Mouse (Mus musculus) brain, embryonic 14.5 days (tissue): ENCODE results near the gene Vmac. TPM values are rescaled to one million over a fixed set of nuclear protein-coding genes. Genes with fewer than 3 reads are reported as not detected.

ENCODE experiments used
- DNase-seq: peaks from one replicate; pipeline ENCODE4 v3.0.0-alpha.2; 2011; ENCODE audit warnings: low read depth
- CTCF ChIP-seq: fragments of 200-500 bp; IDR thresholded peaks from 2 replicates; pipeline ENCODE4 v1.5.1; 2012; ENCODE audit warnings: inconsistent platforms, mild to moderate bottlenecking, moderate library complexity, borderline replicate concordance; ENCODE audit not compliant: insufficient read depth, insufficient read length; ENCODE audit errors: extremely low read depth
- POLR2A ChIP-seq: fragments of 200-500 bp; IDR thresholded peaks from 2 replicates; pipeline ENCODE4 v1.6.1; 2012; ENCODE audit warnings: mild to moderate bottlenecking, inconsistent platforms, borderline replicate concordance; ENCODE audit not compliant: poor library complexity, insufficient read depth, insufficient read length, severe bottlenecking; ENCODE audit errors: extremely low read depth
- polyA plus RNA-seq: library from polyadenylated mRNA; depleted of rRNA; stranded (reverse); fragments of >200 nt; gene quantifications from 2 replicates; pipeline ENCODE4 v1.2.3, GENCODE M21; 2012

Gene Vmac
- polyA plus RNA-seq, 1 experiment = 18.2 TPM

DNA sequence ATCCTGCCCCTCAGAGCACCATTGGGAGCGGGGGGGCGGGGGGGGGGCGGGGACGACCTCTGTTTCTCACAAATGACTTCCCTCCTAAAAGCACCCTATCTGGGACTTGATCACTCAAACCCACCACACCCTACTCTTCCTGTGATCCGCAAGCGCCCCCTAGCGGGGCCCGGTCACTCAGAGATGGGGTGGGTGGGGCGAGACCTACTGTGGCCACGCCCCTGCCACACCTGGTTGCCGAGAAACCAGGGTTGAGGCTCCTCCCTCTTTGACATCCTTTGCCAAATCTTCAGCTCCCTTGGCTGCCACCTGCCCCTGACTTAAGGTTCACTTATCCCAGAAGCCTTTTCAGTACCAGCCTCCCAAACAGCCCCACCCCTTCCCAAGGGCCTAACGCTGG, 40.3 kb upstream of the Vmac start:
- peak; percentile 37 for DNase-seq
- TF ChIP-seq CTCF (peak; percentile 44), POLR2A (no peak)

DNA sequence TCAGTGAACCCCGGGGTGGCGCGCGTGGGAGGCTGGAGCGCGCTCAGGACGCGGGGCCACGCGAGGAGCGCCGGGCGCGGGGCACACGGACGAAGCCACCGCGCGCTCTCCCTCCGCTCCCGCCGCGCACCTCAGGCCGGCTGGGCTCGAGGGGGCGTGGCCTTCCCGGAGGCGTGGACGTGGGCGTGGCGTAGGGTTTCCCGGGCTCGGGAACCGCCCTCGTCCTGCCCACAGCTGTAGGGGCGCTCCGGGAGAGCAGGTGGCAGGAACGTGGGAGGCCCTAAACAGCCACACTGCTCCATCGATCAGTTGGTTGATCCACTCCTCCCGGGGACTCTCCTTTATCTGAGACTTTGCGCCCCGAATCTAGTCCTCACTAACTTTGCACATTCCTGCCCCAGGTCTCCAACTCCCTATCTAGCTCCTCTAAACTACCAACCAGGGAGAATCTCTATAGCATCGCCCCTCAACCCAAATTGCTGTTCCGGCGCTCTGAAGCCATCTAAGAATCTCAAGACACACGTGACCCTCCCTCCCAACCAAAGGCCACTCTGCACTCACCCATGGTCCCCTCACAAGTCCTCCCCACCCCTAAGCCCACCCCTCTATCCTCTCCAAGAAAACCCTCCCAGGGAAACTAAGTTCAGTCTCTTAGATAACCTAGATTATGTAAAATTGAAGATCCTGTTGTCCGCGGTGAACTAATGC, 39.7 kb upstream of the Vmac start, which contains the start of gene Nrtn:
TSS of gene Nrtn (minus strand) at position 115 of the 708 bp plus-strand sequence.
- peak; percentile 69 for DNase-seq
- TF ChIP-seq POLR2A = no peak
- TF ChIP-seq CTCF = no peak

DNA sequence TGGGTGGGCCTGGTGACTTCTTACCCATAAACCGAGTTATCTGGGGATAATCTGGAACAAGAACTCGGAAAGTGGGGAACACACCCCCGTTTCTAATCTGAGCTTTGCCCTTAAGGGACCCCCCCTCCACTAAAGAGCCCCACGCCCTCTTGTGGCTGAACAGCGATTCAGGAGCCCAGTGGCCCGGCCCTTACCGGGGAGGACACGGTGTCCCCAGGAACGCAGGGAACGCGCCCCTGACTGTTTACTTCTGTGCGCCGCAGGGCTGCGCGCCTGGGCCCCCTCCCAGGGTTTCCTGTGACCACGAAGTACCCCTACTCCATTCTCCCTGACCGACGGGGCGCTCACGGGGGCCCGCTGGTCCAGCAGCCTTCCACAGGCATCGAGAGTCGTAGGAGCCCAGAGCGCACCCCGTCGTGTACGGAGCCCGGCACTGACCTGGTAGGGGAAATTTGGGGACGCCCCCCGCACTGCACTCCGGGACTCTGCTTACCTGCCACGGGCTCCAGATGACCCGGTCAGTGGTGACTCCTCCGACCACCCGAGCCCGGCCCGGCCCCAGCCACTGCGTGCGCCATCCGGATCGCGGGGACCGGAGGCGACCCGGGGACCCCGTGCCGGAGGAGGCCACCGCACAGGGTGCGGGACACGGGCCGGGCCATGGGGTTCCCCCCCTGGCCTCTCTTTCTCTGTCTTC, 39.0 kb upstream of the Vmac start:
- 0 out of 2 replicates have a peak, but pooled peaks have one; percentile 26 for TF ChIP-seq CTCF
- no peak for TF ChIP-seq POLR2A
- no peak for DNase-seq

DNA sequence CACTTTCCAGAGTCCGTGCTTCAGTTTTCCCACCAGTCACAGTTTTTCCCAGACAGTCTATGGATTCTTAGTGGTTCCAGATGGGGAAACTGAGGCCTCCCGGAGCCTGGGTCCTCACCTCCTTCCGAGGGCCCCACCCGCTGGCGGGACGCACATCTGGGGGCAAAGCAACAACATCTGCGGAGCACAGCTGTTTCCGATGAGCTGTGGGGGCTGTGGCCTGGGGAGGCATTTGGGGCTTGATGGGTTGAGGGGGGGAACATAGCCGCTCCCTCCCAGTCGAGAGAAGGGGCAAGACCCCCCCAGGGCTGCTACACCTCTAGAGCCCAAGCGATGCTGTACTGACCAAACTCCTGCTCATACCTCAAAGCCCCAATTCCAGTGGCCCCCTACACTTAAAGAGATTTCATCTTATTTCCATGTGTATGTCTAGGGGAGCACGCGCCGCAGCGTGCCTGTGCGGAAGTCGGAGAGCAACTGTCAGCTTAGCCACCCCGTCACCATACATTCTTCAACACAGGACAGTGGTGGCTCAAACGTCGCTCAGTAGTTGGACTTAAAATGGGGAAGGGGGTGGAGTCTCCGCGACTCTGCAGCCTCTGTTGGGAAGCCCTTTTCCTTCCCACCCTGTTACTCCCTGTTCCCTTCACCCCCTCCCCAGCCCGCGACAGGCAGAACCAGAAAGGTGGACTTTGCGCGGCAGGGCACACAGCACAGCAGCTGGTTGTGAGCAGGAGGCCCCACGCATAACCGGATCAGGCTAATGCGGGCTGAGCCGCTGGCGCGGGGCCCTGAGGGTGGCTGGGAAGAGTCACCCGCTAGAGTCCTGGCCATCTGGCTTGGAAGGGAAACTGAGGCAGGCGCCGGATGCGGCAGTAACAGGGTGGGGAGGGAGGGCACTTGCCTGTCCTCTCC, 36.7 kb upstream of the Vmac start:
- no peak for TF ChIP-seq POLR2A
- TF ChIP-seq CTCF = no peak
- no peak for DNase-seq

DNA sequence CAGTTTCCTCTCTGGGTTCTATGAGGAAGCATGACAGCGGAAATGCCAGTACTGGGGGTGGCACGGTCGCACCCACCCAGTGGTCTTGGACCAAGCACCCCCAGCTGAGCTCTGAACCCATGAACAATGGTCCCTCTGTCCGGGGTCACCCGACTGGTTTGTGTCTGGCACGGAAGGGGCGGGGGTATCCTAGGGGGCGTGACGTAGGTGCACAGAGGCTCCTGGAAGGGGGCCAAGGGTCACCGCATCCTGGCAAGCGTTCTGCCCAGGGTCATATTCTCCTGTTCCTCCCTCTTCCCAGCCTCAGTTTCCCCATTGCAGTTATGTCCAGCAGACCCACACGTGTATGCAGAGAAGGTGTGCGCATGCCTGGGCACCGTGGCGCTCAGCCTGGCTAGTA, 35.6 kb upstream of the Vmac start:
- TF ChIP-seq CTCF (no peak), POLR2A (no peak)
- no peak for DNase-seq

DNA sequence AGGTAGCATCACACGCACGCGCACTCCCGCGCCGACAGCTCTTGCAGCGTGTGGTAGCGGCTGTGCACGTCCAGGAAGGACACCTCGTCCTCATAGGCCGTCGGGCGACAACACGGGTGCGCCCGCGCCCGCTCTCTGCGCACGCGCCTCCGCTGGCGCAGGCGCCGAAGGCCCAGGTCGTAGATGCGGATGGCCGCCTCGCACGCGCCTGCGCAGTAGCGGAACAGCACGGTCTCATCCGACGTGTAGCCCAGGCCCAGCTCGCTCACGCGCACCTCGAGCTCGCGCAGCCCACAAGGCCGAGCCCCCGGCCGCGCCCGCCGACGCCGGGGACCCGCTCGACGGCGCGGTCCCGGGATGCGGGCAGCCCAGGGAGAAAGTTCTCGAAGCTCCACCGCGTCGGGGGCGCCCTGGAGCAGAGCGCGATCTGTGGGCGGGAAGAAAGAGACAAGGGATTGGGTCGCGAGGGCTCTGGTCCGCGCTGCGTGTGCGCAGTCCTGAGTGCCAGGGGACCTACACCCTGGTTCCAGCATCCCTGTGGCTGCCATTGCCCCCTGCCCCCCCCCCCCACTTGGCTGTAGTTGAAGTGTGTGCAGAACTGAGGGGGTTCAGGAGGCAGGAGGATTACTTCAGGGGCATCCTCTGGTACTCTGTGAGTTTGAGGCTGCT, 33.7 kb upstream of the Vmac start:
- TF ChIP-seq CTCF (no peak), POLR2A (0 out of 2 replicates have a peak, but pooled peaks have one; percentile 52)

DNA sequence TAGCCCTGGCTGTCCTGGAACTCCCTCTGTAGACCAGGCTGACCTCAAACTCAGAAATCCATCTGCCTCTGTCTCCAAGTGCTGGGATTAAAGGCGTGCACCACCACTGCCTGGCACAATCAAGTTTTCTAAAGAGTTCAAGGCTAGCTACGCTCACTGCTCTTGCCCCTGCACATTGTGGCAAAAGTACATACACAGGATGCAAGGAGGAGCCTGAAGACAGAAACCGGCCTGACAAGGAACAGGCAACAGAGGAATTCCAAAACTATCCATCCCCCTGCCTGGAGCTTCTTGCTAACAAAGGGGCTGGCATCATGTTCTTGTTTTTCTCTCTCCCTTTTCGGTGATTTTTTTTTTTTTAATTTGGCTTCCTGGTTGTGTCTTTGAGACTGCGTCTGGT, 26.4 kb upstream of the Vmac start:
- TF ChIP-seq CTCF (no peak), POLR2A (no peak)

More for the DNA sequence above, 33.7 kb upstream of the Vmac start:
- peak; percentile 89 for DNase-seq

DNA sequence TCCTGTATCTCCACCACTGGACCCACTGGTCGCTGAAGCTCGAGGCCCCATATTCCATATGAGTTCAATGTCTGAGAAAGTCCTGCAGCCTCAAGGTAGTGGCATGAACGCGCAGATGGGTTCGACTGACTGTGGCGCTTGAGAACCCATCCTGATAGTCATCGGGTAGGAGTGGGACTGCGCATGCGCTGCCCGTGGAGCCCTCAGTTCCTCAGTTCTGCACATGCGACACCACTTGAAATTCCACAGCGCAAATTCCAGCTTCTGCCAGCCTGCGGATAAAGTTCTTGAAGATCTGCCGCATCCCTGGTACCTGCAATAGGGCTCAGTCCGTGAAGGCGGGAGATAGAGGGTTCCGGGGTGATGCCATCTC, 23.0 kb upstream of the Vmac start:
- TF ChIP-seq POLR2A (no peak), CTCF (no peak)

More for the DNA sequence above, 26.4 kb upstream of the Vmac start:
- DNase-seq = no peak

DNA sequence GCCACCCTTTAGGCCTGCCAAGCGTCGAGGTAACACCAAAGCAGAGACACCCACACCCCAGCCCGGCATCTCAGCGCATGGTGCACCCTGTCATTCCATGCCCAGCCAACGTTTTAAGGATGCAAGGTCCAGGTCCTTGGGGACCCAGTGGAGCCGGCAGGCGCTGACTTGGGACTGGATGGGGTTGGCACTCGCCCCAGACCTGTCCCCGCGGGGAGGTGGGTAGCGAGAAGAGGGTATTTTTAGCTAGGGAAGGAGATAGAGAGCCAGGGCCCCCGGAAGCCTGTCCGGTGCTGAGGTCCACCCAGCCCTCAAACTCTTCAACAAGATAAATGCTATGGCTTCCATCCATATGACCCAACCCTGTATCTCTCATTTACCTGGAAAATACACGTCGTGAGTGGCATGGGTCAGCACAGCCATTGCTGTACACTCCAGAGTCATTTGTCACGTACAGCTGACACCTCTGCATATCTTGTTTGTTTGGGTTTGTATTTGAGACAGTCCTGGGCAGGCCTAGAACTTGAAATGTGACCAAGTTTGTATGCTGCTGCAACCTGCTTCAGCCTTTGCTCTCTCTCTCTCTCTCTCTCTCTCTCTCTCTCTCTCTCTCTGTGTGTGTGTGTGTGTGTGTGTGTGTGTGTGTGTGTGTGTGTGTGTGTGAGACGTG, 22.4 kb upstream of the Vmac start:
- TF ChIP-seq POLR2A = no peak
- no peak for TF ChIP-seq CTCF
- no peak for DNase-seq

More for the DNA sequence above, 23.0 kb upstream of the Vmac start:
- no peak for DNase-seq

DNA sequence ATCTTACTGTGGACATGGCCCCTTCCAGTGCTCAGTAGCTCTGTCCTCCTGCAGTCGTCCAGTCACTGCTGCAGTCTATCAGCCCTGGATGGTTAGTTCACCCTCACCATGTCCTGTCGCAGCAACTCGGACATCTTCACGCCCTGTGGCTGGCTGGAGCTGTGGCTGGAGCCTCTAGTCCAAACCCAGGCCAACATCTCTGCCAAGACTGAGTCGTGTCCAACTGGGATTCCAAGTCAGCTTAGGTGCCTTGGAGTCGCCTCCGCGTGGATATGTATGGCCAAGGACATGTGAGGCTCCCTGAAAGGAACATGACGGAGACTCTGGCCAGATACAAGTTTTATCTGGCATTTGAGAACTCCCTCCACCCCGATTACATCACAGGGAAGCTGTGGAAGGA, 20.4 kb upstream of the Vmac start:
- no peak for DNase-seq
- TF ChIP-seq POLR2A (no peak), CTCF (no peak)

DNA sequence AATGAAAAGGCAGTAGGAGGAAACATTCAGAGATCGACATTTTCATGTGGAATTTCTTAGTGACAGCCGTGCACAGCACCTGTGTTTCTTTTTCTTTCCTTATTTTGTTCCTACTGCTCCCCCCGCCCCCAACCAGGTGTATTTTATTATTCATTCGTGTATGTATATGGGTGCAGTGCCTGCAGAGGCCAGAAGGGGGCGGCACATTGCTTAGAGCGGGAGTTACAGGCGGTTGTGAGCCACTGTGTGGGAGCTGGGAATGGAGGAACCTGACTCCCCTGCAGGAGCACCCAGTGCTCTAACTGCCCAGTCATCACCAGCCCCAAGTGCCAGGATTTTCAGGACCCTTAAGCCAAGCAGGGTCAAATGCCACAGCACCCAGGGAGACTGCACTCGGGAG, 18.7 kb upstream of the Vmac start:
- TF ChIP-seq POLR2A (no peak), CTCF (peak; percentile 46; the same call in 1 of the 2 replicates)
- DNase-seq = no peak

DNA sequence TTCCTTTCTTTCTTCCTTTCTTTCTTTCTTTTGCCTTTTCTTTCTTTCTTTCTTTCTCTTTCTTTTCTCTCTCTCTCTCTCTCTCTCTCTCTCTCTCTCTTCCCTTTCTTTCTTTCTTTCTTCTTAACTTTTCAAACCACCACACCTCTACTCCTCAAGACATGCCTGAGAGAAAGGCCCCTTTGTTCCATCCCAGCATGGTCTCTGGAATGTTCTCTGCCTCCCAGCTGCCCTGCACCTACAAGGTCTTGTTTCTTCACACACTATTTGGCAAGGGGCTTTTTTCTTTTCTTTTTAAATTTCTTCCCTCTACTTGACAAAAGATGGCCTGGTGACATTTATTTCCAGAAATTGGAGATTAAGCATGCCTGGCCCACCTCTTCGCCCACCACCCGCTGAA, 11.8 kb upstream of the Vmac start:
- no peak for TF ChIP-seq POLR2A
- TF ChIP-seq CTCF = no peak
- DNase-seq = no peak
